Mouse (Mus musculus) spleen, postnatal 4 days (tissue): ENCODE measurements around the gene Aldh1b1.

Experiments used
- DNase-seq, 2 experiments: peaks; one replicate each; pipeline ENCODE4 v3.0.0; 2022; ENCODE audit warnings: low spot score in 2 of 2

Aldh1b1 gene

DNA sequence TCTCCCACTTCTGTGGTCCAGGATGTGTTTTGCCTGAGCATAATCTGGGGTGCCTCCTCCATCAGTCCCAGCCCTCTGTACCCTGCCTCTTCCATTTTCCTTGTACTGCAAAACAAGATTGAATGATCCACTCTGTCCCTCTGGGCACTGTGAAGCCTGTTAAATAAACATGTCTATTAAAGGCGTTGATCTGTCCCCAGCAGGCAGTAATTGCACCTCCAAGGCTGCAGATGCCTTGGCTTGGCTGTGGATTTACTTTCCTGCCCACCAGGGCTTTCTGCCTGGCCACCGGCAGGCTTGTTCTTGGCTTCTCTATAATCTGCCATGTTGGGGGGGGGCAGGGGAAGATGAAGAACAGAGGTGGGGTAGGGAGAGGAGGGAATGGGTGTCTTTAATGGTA is 12.9 kb upstream of the Aldh1b1 start:
- no peak for DNase-seq

- DNase-seq, result no peak
Measured at GRCm38 (mm10) chr4:45786674-45787073, 12.1 kb upstream of the Aldh1b1 start.

DNA sequence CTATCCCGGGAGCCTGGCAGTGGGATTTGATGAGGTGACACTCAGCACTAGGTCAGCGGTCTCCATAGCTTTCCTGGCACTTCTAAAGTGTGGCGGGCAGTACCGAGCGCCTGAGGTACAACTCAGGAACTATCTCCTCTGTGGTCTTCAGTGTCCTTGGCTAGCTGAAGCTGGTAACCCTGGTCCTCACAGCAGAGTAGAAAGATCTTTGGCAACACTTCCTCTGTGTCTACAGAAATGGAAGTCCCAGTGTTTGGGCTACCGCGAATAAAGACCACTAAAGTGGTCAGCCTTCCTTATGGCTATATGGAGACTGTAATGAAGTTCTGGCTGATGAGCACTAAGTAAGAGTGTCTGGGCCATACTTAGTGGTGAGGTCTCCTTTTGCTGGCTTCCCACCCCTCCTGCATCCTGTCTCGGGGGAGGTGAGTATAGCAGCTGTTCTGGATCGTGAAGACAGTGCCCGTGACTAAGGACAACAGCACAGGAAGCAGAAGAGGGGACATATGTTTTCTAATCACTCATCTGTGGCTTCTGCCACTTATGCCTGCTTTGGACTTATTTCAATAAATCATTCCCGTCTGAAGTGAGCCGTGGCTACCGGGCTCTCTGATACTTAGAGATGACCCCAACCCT is 10.3 kb upstream of the Aldh1b1 start:
- no peak for DNase-seq

DNA sequence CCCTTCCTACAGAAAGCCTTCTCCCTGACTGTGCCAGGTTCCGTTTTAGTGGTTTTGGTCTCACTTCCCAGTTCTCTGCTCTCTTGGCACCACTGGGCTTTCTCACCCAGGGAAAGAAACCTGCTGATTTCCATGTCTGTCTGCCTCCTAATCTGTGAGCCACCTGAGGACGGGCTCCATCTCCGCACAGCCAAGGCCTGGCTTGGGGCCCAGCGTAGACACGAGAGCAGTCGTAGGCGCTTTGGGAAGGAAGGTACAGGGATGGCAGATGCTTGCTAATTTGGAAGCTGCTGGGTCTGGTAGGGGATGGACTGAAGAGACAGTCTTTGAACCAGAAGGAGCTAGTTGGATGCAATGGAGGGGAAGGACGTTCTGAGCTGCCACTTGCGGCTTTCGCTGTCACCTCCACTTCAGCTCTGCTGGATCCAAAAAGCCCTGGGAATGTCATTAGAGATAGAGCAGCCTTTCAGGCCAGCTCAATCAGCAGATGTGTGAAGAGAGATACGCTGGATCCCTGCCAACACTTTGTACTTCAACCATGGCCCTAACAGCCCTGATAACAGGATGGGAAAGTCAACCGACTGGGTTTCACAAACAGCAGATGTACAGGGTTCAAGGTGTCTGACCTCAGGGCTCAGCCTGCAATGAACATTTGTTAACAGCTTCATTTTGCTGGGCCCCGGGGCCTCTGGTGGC is 9.4 kb upstream of the Aldh1b1 start:
- DNase-seq, result peak in 1 of 2 experiments; percentile 47

DNA sequence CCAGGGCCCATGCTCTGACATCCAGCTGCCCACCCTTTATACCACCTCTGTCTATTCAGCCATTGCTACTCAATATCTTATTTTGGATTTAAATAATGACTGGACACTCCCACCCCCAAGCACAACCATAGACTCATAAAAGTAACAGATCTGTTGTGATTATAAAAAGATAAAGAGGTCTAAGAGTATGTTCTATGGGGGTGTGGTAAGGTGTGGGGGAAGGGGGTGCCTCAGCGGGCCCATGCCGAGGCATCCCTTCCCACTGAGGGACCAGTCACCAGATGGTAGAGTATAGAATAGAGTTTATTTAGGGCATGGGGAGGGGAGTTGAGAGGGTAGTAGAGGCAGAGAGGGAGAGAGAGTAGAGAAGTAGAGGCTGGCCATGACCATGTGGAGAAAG is 8.8 kb upstream of the Aldh1b1 start:
- DNase-seq, result no peak

DNA sequence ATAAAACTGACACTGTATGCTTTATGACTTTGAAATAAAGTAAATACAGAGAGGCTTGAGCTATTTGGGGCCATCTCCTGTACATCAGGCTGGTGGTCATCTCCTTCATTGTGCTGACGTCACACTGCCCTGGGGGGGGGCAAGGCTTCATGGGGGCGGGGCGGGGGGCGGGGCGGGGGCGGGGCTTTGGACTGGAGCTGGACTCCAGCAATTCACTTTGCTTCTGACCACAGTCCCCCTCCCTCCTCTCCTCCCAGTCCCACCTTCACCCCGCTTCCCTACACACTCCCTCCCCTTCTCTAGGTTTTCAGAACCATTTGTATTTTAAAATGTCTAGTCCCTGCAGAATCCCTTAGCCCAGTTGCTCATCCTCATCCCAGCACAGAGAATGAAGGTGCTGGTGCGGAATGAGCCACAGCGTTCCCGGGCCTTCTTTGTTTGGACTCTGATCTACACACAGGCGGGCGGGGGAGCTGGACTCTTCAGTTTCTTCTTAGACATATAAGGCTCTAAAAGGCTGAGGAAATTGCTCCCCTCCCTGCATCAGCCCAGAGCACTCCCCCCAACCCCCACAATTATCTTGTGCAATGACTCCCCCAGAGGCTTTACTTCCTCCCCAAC is 3.5 kb upstream of the Aldh1b1 start:
- no peak for DNase-seq

- no peak for DNase-seq
Measured at GRCm38 (mm10) chr4:45796760-45797159, 2.1 kb upstream of the Aldh1b1 start.

- no peak for DNase-seq
Measured at GRCm38 (mm10) chr4:45799956-45800537, 1.2 kb downstream of the Aldh1b1 start.

DNA sequence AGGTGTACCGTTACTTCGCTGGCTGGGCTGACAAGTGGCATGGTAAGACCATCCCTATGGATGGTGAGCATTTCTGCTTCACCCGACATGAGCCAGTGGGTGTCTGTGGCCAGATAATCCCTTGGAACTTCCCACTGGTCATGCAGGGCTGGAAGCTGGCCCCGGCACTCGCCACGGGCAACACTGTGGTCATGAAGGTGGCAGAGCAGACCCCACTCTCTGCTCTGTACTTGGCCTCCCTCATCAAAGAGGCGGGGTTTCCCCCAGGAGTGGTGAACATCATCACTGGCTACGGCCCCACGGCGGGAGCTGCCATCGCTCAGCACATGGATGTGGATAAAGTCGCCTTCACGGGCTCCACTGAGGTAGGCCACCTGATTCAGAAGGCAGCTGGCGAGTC is 4.1 kb downstream of the Aldh1b1 start:
- DNase-seq, result no peak

DNA sequence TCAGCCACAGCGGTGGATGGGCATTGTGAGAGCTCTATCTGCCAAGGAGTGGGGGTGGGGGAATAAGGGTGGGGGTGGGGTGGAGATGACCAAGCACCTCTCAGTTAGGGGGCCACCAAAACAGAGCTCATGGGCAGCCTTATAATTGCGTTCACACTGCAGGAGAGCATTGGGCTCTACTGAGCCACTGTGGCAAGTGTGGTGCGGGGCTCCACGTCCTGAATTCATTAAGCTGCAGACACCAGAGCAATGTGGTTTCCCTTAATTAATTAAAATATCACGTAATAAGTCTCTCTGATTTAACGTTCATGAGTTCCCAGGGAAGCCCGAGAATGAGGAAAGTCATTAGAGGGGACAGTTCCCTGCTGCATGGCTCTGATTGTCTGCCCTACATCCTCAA is 9.2 kb downstream of the Aldh1b1 start:
- DNase-seq, result no peak

GRCm38 (mm10) chr4:45811250-45811649 is 12.4 kb downstream of the Aldh1b1 start:
- DNase-seq, result no peak

- no peak for DNase-seq
Measured at GRCm38 (mm10) chr4:45815542-45815941, 16.7 kb downstream of the Aldh1b1 start.

- DNase-seq, result no peak
Measured at GRCm38 (mm10) chr4:45818814-45819207, 20.0 kb downstream of the Aldh1b1 start.

GRCm38 (mm10) chr4:45819208-45819931 is 20.5 kb downstream of the Aldh1b1 start:
- no peak for DNase-seq

DNA sequence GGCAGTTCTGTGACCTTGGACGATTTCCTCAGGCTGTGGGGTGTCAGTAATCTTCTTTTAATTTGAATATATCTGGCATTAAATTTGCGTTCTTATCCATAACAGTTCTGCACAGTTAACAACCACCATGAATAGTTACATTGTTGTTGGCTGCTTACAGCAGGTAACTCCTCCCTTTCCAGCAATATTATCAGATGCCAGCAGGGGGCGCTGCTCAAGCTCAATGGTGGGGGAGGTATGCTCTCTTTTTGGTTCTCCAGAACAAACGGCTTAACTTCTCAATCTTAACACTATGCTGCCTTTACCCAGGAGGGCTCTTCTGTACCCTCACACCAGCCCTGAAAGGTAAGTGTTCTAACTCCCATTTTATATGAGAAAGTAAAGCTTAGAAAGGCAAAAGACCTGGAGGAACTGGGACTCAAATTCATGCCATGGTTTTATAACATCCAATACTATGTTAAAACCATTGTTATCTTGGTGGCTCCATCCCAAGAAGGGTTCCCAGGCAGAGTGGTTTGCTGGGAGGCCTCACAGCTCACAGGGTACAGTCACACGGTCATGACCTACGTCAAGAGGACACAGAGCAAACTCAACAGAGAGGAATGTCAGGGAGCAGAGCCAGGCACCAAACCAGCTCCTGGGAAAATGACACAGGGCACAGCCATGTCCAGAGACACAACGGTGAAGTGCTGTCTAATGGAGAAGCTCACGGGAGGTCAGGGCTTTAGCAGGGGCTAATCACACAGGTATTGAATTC is 21.4 kb downstream of the Aldh1b1 start:
- peak; percentile 45 to 86 for DNase-seq

DNA sequence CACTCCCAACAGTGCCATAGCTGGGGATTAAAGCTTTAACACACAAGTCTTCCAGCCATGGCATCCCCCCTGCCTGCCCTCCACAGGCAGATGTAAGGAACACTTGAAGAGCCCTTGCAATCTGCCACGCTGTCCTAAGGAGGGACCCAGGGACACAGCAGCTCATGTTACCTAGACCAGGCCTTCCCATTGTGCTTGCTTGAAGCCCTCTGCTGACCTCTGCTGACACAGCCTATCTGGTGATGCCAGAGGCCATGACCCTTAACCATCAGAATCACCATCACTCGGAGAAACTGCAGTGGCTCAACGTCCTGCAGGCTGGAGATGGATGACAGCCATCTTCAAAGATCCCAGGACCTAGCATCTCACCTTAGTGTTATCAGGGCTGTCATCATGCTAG is 23.2 kb downstream of the Aldh1b1 start:
- DNase-seq, result no peak

DNA sequence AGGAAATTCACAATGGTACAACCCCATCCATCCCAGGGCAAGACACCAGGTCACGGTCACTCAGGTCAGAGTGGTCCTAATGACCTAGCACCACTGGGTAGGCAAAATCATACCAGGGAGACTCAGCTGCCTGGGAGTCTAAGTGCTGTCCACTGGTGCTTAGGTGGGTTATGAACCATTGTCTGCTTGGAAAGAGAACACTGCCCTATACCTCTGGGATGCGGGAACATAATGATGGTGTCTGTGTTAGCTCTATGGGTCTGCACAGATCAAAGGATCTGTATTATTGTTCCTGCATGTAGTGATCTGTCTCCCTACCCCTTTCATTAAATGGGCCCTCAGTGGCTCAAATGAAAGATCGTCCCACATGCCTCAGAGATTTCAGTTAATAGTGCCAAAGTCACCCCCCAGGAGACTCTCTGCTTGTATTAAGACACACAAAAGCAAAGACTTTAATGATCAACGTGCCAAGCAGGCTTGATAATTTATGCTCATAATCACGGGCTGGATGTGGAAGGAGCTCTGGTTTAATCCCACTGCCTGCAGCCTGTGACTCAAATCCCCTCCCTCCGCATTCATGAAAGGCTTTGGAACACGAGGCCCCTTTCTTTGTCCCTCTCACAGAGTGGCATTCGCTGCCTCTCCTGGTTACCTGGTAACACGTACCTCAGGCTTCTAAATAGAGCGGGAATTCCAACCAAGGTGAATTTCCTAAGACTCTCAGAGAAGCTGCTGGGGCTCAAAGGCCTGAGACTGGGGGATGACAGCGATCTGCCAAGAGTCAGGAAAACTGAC is 24.2 kb downstream of the Aldh1b1 start:
- no peak for DNase-seq

- no peak for DNase-seq
Measured at GRCm38 (mm10) chr4:45824049-45824760, 25.4 kb downstream of the Aldh1b1 start.

DNA sequence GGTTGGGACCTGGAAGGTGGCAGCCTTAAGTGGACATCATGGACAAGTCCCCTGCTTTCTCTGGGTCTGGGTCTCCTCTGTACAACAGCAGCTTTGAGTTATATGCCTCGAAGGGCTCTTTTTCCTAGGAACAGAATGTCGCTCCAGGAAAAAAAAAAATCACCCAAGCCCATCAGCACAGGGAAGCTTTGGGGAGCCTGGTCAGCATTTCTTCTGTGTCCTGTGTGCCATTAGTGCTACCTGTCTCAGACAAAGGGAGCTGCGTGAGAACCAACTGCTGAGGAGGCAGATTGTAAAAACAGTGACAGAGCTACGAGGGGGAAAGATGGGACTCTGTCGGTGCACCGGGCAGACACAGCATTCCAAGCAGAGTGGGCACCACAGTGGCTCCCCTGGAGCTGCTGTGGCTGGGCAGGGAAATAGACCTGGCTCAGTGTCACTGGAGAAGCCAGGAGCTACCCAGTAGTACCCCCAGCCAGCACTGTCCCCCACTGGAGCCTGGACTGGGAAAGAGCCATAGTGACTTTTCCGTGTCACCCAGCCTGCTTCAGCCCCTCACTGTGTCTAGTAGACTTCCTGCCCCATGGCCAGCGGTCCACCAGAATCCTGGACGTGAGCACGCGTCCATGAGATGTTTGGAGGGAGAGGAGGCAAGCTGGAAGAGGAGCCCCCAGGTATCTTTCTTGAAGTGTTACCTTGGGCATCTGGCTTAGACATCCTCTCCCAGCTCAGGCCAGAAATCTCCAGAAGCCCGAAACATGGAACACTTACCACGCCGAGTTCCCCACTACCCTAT is 26.1 kb downstream of the Aldh1b1 start:
- no peak for DNase-seq
